Mouse (Mus musculus): ENCODE data around the gene Dusp3. TPM values are rescaled to one million over a fixed set of nuclear protein-coding genes. Genes with fewer than 3 reads are reported as not detected.

The Dusp3 gene
- polyA plus RNA-seq, 1 experiment, result 98.5 TPM

- peak overlapping the region; percentile 74 for H3K4me3 ChIP-seq (replicated peaks; ENCODE audit: insufficient read depth, low read depth, low read length)
- no peaks in the 10 kb centered on the region for H3K27me3 ChIP-seq (ENCODE audit: control insufficient read depth, insufficient read depth, low read length)
- WGBS, result 11% methylated on average over 6 of the region's 6 CpGs
- peaks cover 42% of the 10 kb centered on the region for H3K4me1 ChIP-seq (ENCODE audit: control insufficient read depth, insufficient read depth, low read length)
- DNase-seq, result peak; percentile 85 to 96
- H3K27ac ChIP-seq (ENCODE audit: insufficient read depth, low read length), result peak overlapping the region; percentile 87
- TF ChIP-seq CTCF (IDR thresholded peaks at IDR 0.05; ENCODE audit: borderline replicate concordance, insufficient read depth, low read depth, low read length) (no peak), POLR2A (IDR thresholded peaks at IDR 0.05; ENCODE audit: borderline replicate concordance, insufficient read depth, low read length) (peak; percentile 23; the same call in 1 of the 2 replicates)
These were observed 37.4 kb upstream of the Dusp3 start for GRCm38 (mm10) chr11:102024084-102024758.

- Histone ChIP-seq H3K27ac (ENCODE audit: insufficient read depth, low read length) (peak overlapping the region; percentile 79), H3K27me3 (ENCODE audit: control insufficient read depth, insufficient read depth, low read length) (no peaks in the 10 kb centered on the region), H3K4me1 (ENCODE audit: control insufficient read depth, insufficient read depth, low read length) (peaks cover 50% of the 10 kb centered on the region), H3K4me3 (replicated peaks; ENCODE audit: insufficient read depth, low read depth, low read length) (peak overlapping the region; percentile 47)
- no peak for TF ChIP-seq POLR2A (IDR thresholded peaks at IDR 0.05; ENCODE audit: borderline replicate concordance, insufficient read depth, low read length)
- no peak for TF ChIP-seq CTCF (IDR thresholded peaks at IDR 0.05; ENCODE audit: borderline replicate concordance, insufficient read depth, low read depth, low read length)
- DNase-seq, result no peak
- WGBS, result 22% methylated on average over 13 of the region's 13 CpGs
These were observed 36.6 kb upstream of the Dusp3 start for GRCm38 (mm10) chr11:102023406-102023805.

GRCm38 (mm10) chr11:102021196-102021595 lies 34.4 kb upstream of the Dusp3 start:
- TF ChIP-seq CTCF (IDR thresholded peaks at IDR 0.05; ENCODE audit: borderline replicate concordance, insufficient read depth, low read depth, low read length) (no peak), POLR2A (IDR thresholded peaks at IDR 0.05; ENCODE audit: borderline replicate concordance, insufficient read depth, low read length) (no peak)
- H3K27me3 ChIP-seq (ENCODE audit: control insufficient read depth, insufficient read depth, low read length), result no peaks in the 10 kb centered on the region
- no peak overlapping the region for H3K4me3 ChIP-seq (replicated peaks; ENCODE audit: insufficient read depth, low read depth, low read length)
- 21% methylated on average over 5 of the region's 5 CpGs for whole genome bisulfite sequencing
- DNase-seq, result peak in 1 of 2 experiments; percentile 69
- no peak overlapping the region for H3K27ac ChIP-seq (ENCODE audit: insufficient read depth, low read length)
- peaks cover 48% of the 10 kb centered on the region for H3K4me1 ChIP-seq (ENCODE audit: control insufficient read depth, insufficient read depth, low read length)

GRCm38 (mm10) chr11:102019736-102020135 lies 32.9 kb upstream of the Dusp3 start:
- DNase-seq, result no peak
- H3K27ac ChIP-seq (ENCODE audit: insufficient read depth, low read length), result no peak overlapping the region; the same call in 1 of the 2 replicates
- WGBS, result 26% methylated on average over 9 of the region's 9 CpGs
- no peaks in the 10 kb centered on the region for H3K27me3 ChIP-seq (ENCODE audit: control insufficient read depth, insufficient read depth, low read length)
- H3K4me1 ChIP-seq (ENCODE audit: control insufficient read depth, insufficient read depth, low read length), result peaks cover 62% of the 10 kb centered on the region
- no peak for TF ChIP-seq POLR2A (IDR thresholded peaks at IDR 0.05; ENCODE audit: borderline replicate concordance, insufficient read depth, low read length)
- TF ChIP-seq CTCF (IDR thresholded peaks at IDR 0.05; ENCODE audit: borderline replicate concordance, insufficient read depth, low read depth, low read length), result no peak
- H3K4me3 ChIP-seq (replicated peaks; ENCODE audit: insufficient read depth, low read depth, low read length), result no peak overlapping the region

- Histone ChIP-seq H3K27ac (ENCODE audit: insufficient read depth, low read length) (peak overlapping the region; percentile 83), H3K4me3 (replicated peaks; ENCODE audit: insufficient read depth, low read depth, low read length) (no peak overlapping the region), H3K27me3 (ENCODE audit: control insufficient read depth, insufficient read depth, low read length) (no peaks in the 10 kb centered on the region), H3K4me1 (ENCODE audit: control insufficient read depth, insufficient read depth, low read length) (peaks cover 68% of the 10 kb centered on the region)
- TF ChIP-seq CTCF (IDR thresholded peaks at IDR 0.05; ENCODE audit: borderline replicate concordance, insufficient read depth, low read depth, low read length) (no peak), POLR2A (IDR thresholded peaks at IDR 0.05; ENCODE audit: borderline replicate concordance, insufficient read depth, low read length) (no peak; the same call in 1 of the 2 replicates)
- 3% methylated on average over 1 of the region's 1 CpGs for WGBS
- peak; percentile 65 to 77 for DNase-seq
These were observed 29.3 kb upstream of the Dusp3 start for GRCm38 (mm10) chr11:102016136-102016535.

GRCm38 (mm10) chr11:102015472-102015871 lies 28.7 kb upstream of the Dusp3 start:
- TF ChIP-seq CTCF (IDR thresholded peaks at IDR 0.05; ENCODE audit: borderline replicate concordance, insufficient read depth, low read depth, low read length) (no peak), POLR2A (IDR thresholded peaks at IDR 0.05; ENCODE audit: borderline replicate concordance, insufficient read depth, low read length) (no peak)
- Histone ChIP-seq H3K4me1 (ENCODE audit: control insufficient read depth, insufficient read depth, low read length) (peaks cover 70% of the 10 kb centered on the region), H3K27me3 (ENCODE audit: control insufficient read depth, insufficient read depth, low read length) (no peaks in the 10 kb centered on the region), H3K4me3 (replicated peaks; ENCODE audit: insufficient read depth, low read depth, low read length) (no peak overlapping the region), H3K27ac (ENCODE audit: insufficient read depth, low read length) (peak overlapping the region; percentile 64)
- WGBS, result 27% methylated on average over 6 of the region's 6 CpGs
- no peak for DNase-seq

- WGBS, result 21% methylated on average over 8 of the region's 8 CpGs
- Histone ChIP-seq H3K4me1 (ENCODE audit: control insufficient read depth, insufficient read depth, low read length) (peaks cover 59% of the 10 kb centered on the region), H3K4me3 (replicated peaks; ENCODE audit: insufficient read depth, low read depth, low read length) (no peak overlapping the region), H3K27ac (ENCODE audit: insufficient read depth, low read length) (no peak overlapping the region; the same call in 1 of the 2 replicates), H3K27me3 (ENCODE audit: control insufficient read depth, insufficient read depth, low read length) (no peaks in the 10 kb centered on the region)
- TF ChIP-seq CTCF (IDR thresholded peaks at IDR 0.05; ENCODE audit: borderline replicate concordance, insufficient read depth, low read depth, low read length) (no peak), POLR2A (IDR thresholded peaks at IDR 0.05; ENCODE audit: borderline replicate concordance, insufficient read depth, low read length) (no peak)
- no peak for DNase-seq
These were observed 26.4 kb upstream of the Dusp3 start for GRCm38 (mm10) chr11:102013201-102013600.

- H3K27me3 ChIP-seq (ENCODE audit: control insufficient read depth, insufficient read depth, low read length), result no peaks in the 10 kb centered on the region
- H3K4me1 ChIP-seq (ENCODE audit: control insufficient read depth, insufficient read depth, low read length), result peaks cover 56% of the 10 kb centered on the region
- WGBS, result 22% methylated on average over 8 of the region's 8 CpGs
- no peak for DNase-seq
- no peak overlapping the region for H3K27ac ChIP-seq (ENCODE audit: insufficient read depth, low read length)
- H3K4me3 ChIP-seq (replicated peaks; ENCODE audit: insufficient read depth, low read depth, low read length), result no peak overlapping the region
- TF ChIP-seq POLR2A (IDR thresholded peaks at IDR 0.05; ENCODE audit: borderline replicate concordance, insufficient read depth, low read length) (no peak), CTCF (IDR thresholded peaks at IDR 0.05; ENCODE audit: borderline replicate concordance, insufficient read depth, low read depth, low read length) (no peak)
These were observed 24.7 kb upstream of the Dusp3 start for GRCm38 (mm10) chr11:102011510-102011909.
